Mouse (Mus musculus) layer of hippocampus, adult 2 months (tissue): ENCODE results near the gene Tmem86a. TPM values are rescaled to one million over a fixed set of nuclear protein-coding genes. Genes with fewer than 3 reads are reported as not detected.
"Not testable (repeated sequence)": the region's sequence is repeated elsewhere in the genome, so short reads cannot be mapped to it uniquely, and the experiment has no call there.

Experiments
- DNase-seq, 2 experiments: peaks; one replicate each; pipeline ENCODE4 v3.0.0; 2022; ENCODE audit warnings: low spot score in 2 of 2
- H3K27ac ChIP-seq: fragments of 200-600 bp; 2 replicates; pipeline ENCODE4 v1.8.1; 2022
- H3K4me3 ChIP-seq: fragments of 200-600 bp; 2 replicates; pipeline ENCODE4 v1.8.1; 2022; ENCODE audit warnings: mild to moderate bottlenecking
- CTCF ChIP-seq: fragments of 200-600 bp; conservative IDR thresholded peaks from 2 replicates; pipeline ENCODE4 v1.8.1; 2022; ENCODE audit warnings: antibody characterized with exemption, mild to moderate bottlenecking, moderate library complexity
- total RNA-seq, 2 experiments: library from RNA; stranded (reverse); gene quantifications; 2 replicates each; pipeline ENCODE4 v1.2.3; 2021

Tmem86a gene
- total RNA-seq, 2 experiments from 2014 or later = 9.8 to 14.0 TPM

- Histone ChIP-seq H3K27ac (peak overlapping the region; percentile 7; the same call in 1 of the 2 replicates), H3K4me3 (no peak overlapping the region; the same call in 1 of the 2 replicates)
- TF ChIP-seq CTCF = peak; percentile 83
- DNase-seq = peak; percentile 74 to 76
Observed at GRCm38 (mm10) chr7:47015390-47016065, 34.9 kb upstream of the Tmem86a start.

DNA sequence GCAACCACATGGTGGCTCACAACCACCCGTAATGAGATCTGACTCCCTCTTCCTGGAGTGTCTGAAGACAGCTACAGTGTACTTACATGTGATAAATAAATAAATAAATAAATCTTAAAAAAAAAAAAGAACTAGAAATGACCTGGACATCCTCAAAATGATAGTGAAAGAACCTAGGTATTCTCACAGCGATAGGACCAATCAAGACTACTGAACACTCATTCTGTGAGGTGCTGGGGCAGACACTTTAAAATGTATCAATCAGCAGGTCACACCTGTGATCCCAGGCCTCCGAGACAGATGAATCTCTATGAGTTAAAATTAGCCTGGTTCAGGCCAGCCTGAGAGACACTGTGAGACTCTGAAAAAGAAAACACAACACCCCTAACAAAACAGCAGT is 33.8 kb upstream of the Tmem86a start:
- Histone ChIP-seq H3K27ac (no peak overlapping the region), H3K4me3 (no peak overlapping the region)
- TF ChIP-seq CTCF = no peak
- DNase-seq = no peak

DNA sequence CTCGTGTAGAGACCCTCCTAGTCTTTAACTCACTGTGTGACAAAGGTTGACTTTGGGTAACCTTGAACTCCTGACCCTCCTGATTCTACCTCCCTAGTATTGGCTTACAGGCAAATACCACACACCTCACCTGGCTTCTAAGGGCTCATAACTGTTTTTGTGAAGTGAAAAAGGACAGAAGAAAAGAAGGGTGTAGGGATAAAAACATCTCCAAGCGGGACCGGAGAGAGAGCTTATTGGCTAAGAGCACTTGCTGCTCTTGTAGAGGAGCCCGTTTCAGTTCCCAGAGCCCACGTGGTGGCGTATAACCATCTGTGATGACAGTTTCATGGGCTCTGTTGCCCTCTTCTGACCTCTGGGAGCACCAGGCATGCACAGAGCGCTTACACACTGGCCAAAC is 33.3 kb upstream of the Tmem86a start:
- no peak for DNase-seq
- Histone ChIP-seq H3K4me3 (no peak overlapping the region), H3K27ac (no peak overlapping the region)
- no peak for TF ChIP-seq CTCF

DNA sequence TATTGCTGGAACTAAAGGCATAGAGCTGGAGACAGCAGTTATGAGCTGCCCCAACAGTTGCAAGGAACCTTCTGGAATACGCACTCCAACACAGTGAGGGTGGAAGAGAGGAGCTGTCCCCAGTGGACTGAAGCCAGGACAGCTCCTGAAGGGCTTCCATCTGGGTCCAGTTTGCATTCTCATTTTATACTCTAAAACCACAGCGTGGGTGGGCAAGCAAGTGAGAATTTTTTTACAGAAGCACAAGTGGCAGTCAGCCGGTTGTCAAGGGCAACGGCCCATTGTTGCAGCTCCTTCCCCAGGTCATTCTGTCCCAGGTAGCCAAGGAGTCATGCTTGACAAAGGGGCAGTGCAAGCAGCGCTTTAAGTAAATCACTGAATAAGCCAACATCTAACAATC is 30.8 kb upstream of the Tmem86a start:
- Histone ChIP-seq H3K4me3 (no peak overlapping the region), H3K27ac (peak overlapping the region; percentile 70)
- no peak for TF ChIP-seq CTCF
- DNase-seq = no peak

GRCm38 (mm10) chr7:47020956-47021355 is 29.4 kb upstream of the Tmem86a start:
- DNase-seq = no peak
- no peak for TF ChIP-seq CTCF
- Histone ChIP-seq H3K4me3 (no peak overlapping the region), H3K27ac (no peak overlapping the region)

GRCm38 (mm10) chr7:47022482-47022881 is 27.9 kb upstream of the Tmem86a start:
- no peak for DNase-seq
- no peak for TF ChIP-seq CTCF
- Histone ChIP-seq H3K4me3 (no peak overlapping the region), H3K27ac (no peak overlapping the region)

GRCm38 (mm10) chr7:47023530-47023929 is 26.9 kb upstream of the Tmem86a start:
- no peak overlapping the region for H3K4me3 ChIP-seq
- peak; percentile 94 for TF ChIP-seq CTCF
- peak; percentile 84 to 91 for DNase-seq
- no peak overlapping the region for H3K27ac ChIP-seq

DNA sequence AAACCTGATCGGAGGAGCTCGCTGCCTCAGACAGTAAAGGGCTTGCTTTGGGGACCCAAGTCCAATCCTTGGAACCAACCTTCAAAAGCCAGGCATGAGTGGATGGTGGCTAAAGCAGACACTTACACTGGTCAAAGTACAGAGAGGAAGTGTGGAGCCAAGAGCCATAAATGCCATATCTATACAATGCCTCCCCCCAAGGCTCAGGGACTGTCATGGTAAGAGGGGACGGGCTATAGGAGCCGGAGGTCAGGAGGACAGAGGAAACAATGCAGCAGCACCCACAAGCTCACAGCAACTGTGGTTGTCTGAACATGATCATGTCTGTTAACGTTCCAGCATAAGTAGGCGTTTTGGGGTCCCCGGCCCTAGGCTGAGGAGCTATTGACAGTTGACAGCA is 25.9 kb upstream of the Tmem86a start:
- no peak for DNase-seq
- Histone ChIP-seq H3K27ac (no peak overlapping the region), H3K4me3 (no peak overlapping the region)
- TF ChIP-seq CTCF = no peak

DNA sequence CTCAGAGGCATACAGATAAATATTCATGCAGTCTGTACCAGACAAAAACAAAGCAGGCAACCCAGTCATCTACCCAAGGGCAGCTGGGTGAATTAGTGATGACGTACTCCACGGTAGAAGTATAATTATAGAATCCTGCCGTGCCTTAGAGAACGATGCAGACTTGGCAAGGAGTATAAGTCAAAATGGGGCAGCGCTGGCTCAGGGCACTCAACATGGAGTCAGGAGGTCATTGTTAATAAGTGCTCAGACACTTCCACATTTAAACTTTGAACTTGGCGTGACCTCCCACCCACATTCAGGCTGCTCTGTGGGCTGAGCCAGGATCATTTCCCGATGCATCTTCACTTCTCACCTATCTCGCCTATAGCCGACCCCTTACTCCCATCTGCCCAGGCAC is 25.0 kb upstream of the Tmem86a start:
- no peak overlapping the region for H3K4me3 ChIP-seq
- no peak overlapping the region for H3K27ac ChIP-seq
- no peak for TF ChIP-seq CTCF
- DNase-seq = no peak

- not testable (repeated sequence) for H3K4me3 ChIP-seq, H3K27ac ChIP-seq, DNase-seq
Observed at GRCm38 (mm10) chr7:47026899-47027298, 23.5 kb upstream of the Tmem86a start.

- DNase-seq = no peak
- H3K4me3 ChIP-seq = no peak overlapping the region
- no peak overlapping the region for H3K27ac ChIP-seq
- TF ChIP-seq CTCF = peak; percentile 46
Observed at GRCm38 (mm10) chr7:47027520-47027919, 22.9 kb upstream of the Tmem86a start.

GRCm38 (mm10) chr7:47030517-47031193 is 19.7 kb upstream of the Tmem86a start:
- no peak for TF ChIP-seq CTCF
- H3K27ac ChIP-seq = no peak overlapping the region
- no peak overlapping the region for H3K4me3 ChIP-seq
- no peak for DNase-seq

DNA sequence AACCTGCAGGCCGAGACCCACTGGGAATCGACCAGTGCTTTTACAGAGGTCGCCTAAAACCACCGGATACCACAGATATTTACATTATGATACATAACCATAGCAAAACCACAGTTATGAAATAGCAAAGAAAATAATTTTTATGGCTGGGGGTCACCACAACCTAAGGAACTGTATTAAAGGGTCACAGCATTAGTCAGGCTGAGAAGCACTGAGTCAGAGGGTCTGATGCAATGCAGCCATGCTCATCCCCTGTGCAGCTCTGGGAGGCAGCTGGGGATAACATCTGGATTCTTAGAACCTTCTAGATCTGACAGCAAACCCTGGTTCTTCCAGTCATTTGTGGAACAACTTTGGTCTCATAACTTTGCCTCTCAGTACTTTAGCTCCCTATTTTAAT is 19.0 kb upstream of the Tmem86a start:
- DNase-seq = no peak
- Histone ChIP-seq H3K27ac (no peak overlapping the region), H3K4me3 (no peak overlapping the region)
- TF ChIP-seq CTCF = no peak

- TF ChIP-seq CTCF = no peak
- H3K4me3 ChIP-seq = no peak overlapping the region
- no peak for DNase-seq
Observed at GRCm38 (mm10) chr7:47034785-47035384, 15.5 kb upstream of the Tmem86a start.

More at GRCm38 (mm10) chr7:47034785-47035384, 15.5 kb upstream of the Tmem86a start:
- H3K27ac ChIP-seq = no peak overlapping the region
